Mouse (Mus musculus) inflammation-experienced regulatory T-cells, adult 16 weeks (primary cell): ENCODE measurements around the gene Rxrb. TPM values are rescaled to one million over a fixed set of nuclear protein-coding genes. Genes with fewer than 3 reads are reported as not detected.

Source experiments
- polyA plus RNA-seq: library from polyadenylated mRNA; unstranded; fragments of 100-300 nt; shearing (Covaris generic); gene quantifications from one replicate; pipeline ENCODE4 v1.2.1, GENCODE M21; 2017

The Rxrb gene
- polyA plus RNA-seq: 25.2 TPM

GRCm38 (mm10) chr17:34031465-34032173 is at the start of gene Rxrb, which contains the start of gene Slc39a7:
Gene Rxrb, plus strand, starts transcription at chr17:34031812.
Gene Slc39a7, minus strand, starts transcription at chr17:34031682.

GRCm38 (mm10) chr17:34000150-34000537 is 31.5 kb upstream of the Rxrb start, which contains the start of gene H2-K1:
Gene H2-K1, minus strand, starts transcription at chr17:34000347.

GRCm38 (mm10) chr17:34024317-34024821 is 7.2 kb upstream of the Rxrb start, which contains the start of gene Ring1:
Gene Ring1, minus strand, starts transcription at chr17:34024680.

GRCm38 (mm10) chr17:34027656-34028223 is 3.9 kb upstream of the Rxrb start, which contains the start of gene H2-Ke6:
Gene H2-Ke6, minus strand, starts transcription at chr17:34028060.

GRCm38 (mm10) chr17:34038878-34039561 is 7.4 kb downstream of the Rxrb start, which contains the start of gene Col11a2:
Gene Col11a2, plus strand, starts transcription at chr17:34039437.

Other genes starting within 250 kb of the Rxrb start
- 6.5 TPM for gene Angptl4, start 250.0 kb upstream of the Rxrb start, polyA plus RNA-seq
- gene Kank3, start 221.3 kb upstream of the Rxrb start, polyA plus RNA-seq: 4.7 TPM
- 865 TPM for gene Rps28, start 207.2 kb upstream of the Rxrb start, polyA plus RNA-seq
- gene Ndufa7, start 207.2 kb upstream of the Rxrb start, polyA plus RNA-seq: 364 TPM
- gene Cd320, start 188.7 kb upstream of the Rxrb start, polyA plus RNA-seq: 35.5 TPM
- not detected for gene Gm7029, start 158.0 kb upstream of the Rxrb start, polyA plus RNA-seq
- gene Kifc1, start 141.2 kb upstream of the Rxrb start, polyA plus RNA-seq: 3.7 TPM
- 3.8 TPM for gene Platr17, start 126.7 kb upstream of the Rxrb start, polyA plus RNA-seq
- gene Daxx, start 122.4 kb upstream of the Rxrb start, polyA plus RNA-seq: 134 TPM
- 751 TPM for gene Tapbp, start 115.9 kb upstream of the Rxrb start, polyA plus RNA-seq
- 22.8 TPM for gene Zbtb22, start 115.9 kb upstream of the Rxrb start, polyA plus RNA-seq
- 165 TPM for gene Rgl2, start 102.3 kb upstream of the Rxrb start, polyA plus RNA-seq
- gene Pfdn6, start 91.5 kb upstream of the Rxrb start, polyA plus RNA-seq: 132 TPM
- gene Wdr46, start 91.2 kb upstream of the Rxrb start, polyA plus RNA-seq: 64.9 TPM
- 34.8 TPM for gene B3galt4, start 80.3 kb upstream of the Rxrb start, polyA plus RNA-seq
- gene Vps52, start 76.0 kb upstream of the Rxrb start, polyA plus RNA-seq: 96.8 TPM
- gene Rps18, start 75.8 kb upstream of the Rxrb start, polyA plus RNA-seq: 2,339 TPM
- gene H2-K1, start 31.5 kb upstream of the Rxrb start, polyA plus RNA-seq: 13,592 TPM
- gene Ring1, start 7.1 kb upstream of the Rxrb start, polyA plus RNA-seq: 24.7 TPM
- 47.8 TPM for gene H2-Ke6, start 3.8 kb upstream of the Rxrb start, polyA plus RNA-seq
- gene Slc39a7, start 130 bp upstream of the Rxrb start, polyA plus RNA-seq: 165 TPM
- 3.0 TPM for gene Col11a2, start 7.6 kb downstream of the Rxrb start, polyA plus RNA-seq
- gene H2-Oa, start 60.5 kb downstream of the Rxrb start, polyA plus RNA-seq: 41.7 TPM
- 118 TPM for gene H2-DMa, start 87.7 kb downstream of the Rxrb start, polyA plus RNA-seq
- 172 TPM for gene Brd2, start 90.8 kb downstream of the Rxrb start, polyA plus RNA-seq
- 8.5 TPM for gene H2-DMb2, start 111.5 kb downstream of the Rxrb start, polyA plus RNA-seq
- gene H2-DMb1, start 121.3 kb downstream of the Rxrb start, polyA plus RNA-seq: 7.1 TPM
- gene Tap1, start 155.7 kb downstream of the Rxrb start, polyA plus RNA-seq: 543 TPM
- gene Psmb9, start 156.0 kb downstream of the Rxrb start, polyA plus RNA-seq: 552 TPM
- 1,460 TPM for gene Psmb8, start 165.9 kb downstream of the Rxrb start, polyA plus RNA-seq
- 505 TPM for gene Tap2, start 171.7 kb downstream of the Rxrb start, polyA plus RNA-seq
- 106 TPM for gene H2-Ob, start 207.1 kb downstream of the Rxrb start, polyA plus RNA-seq
- 50.9 TPM for gene H2-Ab1, start 225.9 kb downstream of the Rxrb start, polyA plus RNA-seq